Mouse (Mus musculus) heart, adult 8-10 months (tissue): Measurements from ENCODE around the gene Sh3rf1. TPM values are rescaled to one million over a fixed set of nuclear protein-coding genes. Genes with fewer than 3 reads are reported as not detected.

Experiments
- DNase-seq: peaks from one replicate; pipeline ENCODE4 v3.0.0; 2022; ENCODE audit warnings: low spot score
- total RNA-seq, 4 experiments: library from RNA; stranded (reverse); gene quantifications; 2 replicates each; pipeline ENCODE4 v1.2.4; 2022

Sh3rf1 gene
- total RNA-seq, 4 experiments from 2014 or later, result 4.7 to 6.4 (median 5.5) TPM

GRCm38 (mm10) chr8:61420166-61420565 lies 196.5 kb downstream of the Sh3rf1 start:
- no peak for DNase-seq

GRCm38 (mm10) chr8:61421606-61422005 lies 197.9 kb downstream of the Sh3rf1 start:
- no peak for DNase-seq

GRCm38 (mm10) chr8:61425125-61425524 lies 201.5 kb downstream of the Sh3rf1 start:
- DNase-seq, result no peak

GRCm38 (mm10) chr8:61426072-61426471 lies 202.4 kb downstream of the Sh3rf1 start:
- DNase-seq, result no peak

- DNase-seq, result no peak
These were observed 203.0 kb downstream of the Sh3rf1 start for GRCm38 (mm10) chr8:61426671-61427070.

GRCm38 (mm10) chr8:61427916-61428681 lies 204.4 kb downstream of the Sh3rf1 start:
- DNase-seq, result no peak

- no peak for DNase-seq
These were observed 205.3 kb downstream of the Sh3rf1 start for GRCm38 (mm10) chr8:61428821-61429482.

GRCm38 (mm10) chr8:61435481-61435880 lies 211.8 kb downstream of the Sh3rf1 start:
- DNase-seq, result no peak

- no peak for DNase-seq
These were observed 212.5 kb downstream of the Sh3rf1 start for GRCm38 (mm10) chr8:61436147-61436546.

GRCm38 (mm10) chr8:61436586-61437304 lies 213.1 kb downstream of the Sh3rf1 start:
- DNase-seq, result no peak

- no peak for DNase-seq
These were observed 213.6 kb downstream of the Sh3rf1 start for GRCm38 (mm10) chr8:61437305-61437605.

GRCm38 (mm10) chr8:61442988-61443387 lies 219.3 kb downstream of the Sh3rf1 start:
- DNase-seq, result no peak

GRCm38 (mm10) chr8:61444358-61444757 lies 220.7 kb downstream of the Sh3rf1 start:
- DNase-seq, result no peak

Other genes starting within 250 kb of the Sh3rf1 start
- 10 to 100 TPM; 31.9 to 36.9 (median 36.6) TPM for gene Clcn3, start 240.6 kb upstream of the Sh3rf1 start, total RNA-seq
- 10 to 100 TPM in 1 of 4 experiments, 1 to 10 TPM in 3; 9.6 to 10.0 (median 9.8) TPM for gene Nek1, start 230.7 kb upstream of the Sh3rf1 start, total RNA-seq